24 mouse cellular contexts compared by ENCODE assay signal in genomic region chr14:55193354-55193753, GRCm38 (mm10). TPM values are rescaled to one million over a fixed set of nuclear protein-coding genes. Genes with fewer than 3 reads are reported as not detected.
DNase-seq lines count a peak whose midpoint lies in the region; ATAC-seq lines count a peak whose summit lies in the region.
"Had no signal": no experiment of that assay in that cellular context is flagged by ENCODE, and none has a peak within 500 bp of the region (broad histone marks: within the 10 kb centered on the region; RNA-seq: fewer than 3 reads in every experiment).

No protein-coding gene starts in this region.

- no peaks in the 10 kb centered on the region for H3K36me3 ChIP-seq in liver, embryonic 13.5 days
- H3K36me3 ChIP-seq in liver, embryonic 12.5 days, result no peaks in the 10 kb centered on the region
- no peaks in the 10 kb centered on the region for H3K36me3 ChIP-seq in hindbrain, embryonic 14.5 days (replicated peaks; ENCODE audit: control insufficient read depth, insufficient read depth)
- H3K36me3 ChIP-seq: forebrain, embryonic 10.5 days; heart, embryonic 15.5 days; limb, embryonic 15.5 days had no signal

- no peak for DNase-seq in liver, embryonic 13.5 days
- DNase-seq in thymus, postnatal 0 days (ENCODE audit: low spot score), result peak; percentile 14
- no peak for DNase-seq in thymus, postnatal 36 days
- DNase-seq in hindbrain, embryonic 14.5 days (ENCODE audit: low spot score), result no peak
- DNase-seq in lung, postnatal 4 days, result no peak
- DNase-seq: cerebellum, adult 9-11 months; gastrocnemius, postnatal 25 days; left cerebral cortex, postnatal 4 days had no signal

- H3K27me3 ChIP-seq in liver, embryonic 13.5 days, result peaks cover 7% of the 10 kb centered on the region
- peaks cover 29% of the 10 kb centered on the region for H3K27me3 ChIP-seq in liver, embryonic 12.5 days (replicated peaks)
- H3K27me3 ChIP-seq in hindbrain, embryonic 14.5 days (ENCODE audit: control insufficient read depth, insufficient read depth, low read length), result no peaks in the 10 kb centered on the region
- H3K27me3 ChIP-seq: heart, embryonic 15.5 days had no signal

- H3K9ac ChIP-seq in liver, embryonic 13.5 days, result no peak overlapping the region
- H3K9ac ChIP-seq in liver, embryonic 12.5 days, result no peak overlapping the region
- H3K9ac ChIP-seq in hindbrain, embryonic 14.5 days, result no peak overlapping the region
- H3K9ac ChIP-seq: heart, embryonic 15.5 days; limb, embryonic 15.5 days had no signal

- no peaks in the 10 kb centered on the region for H3K4me1 ChIP-seq in liver, embryonic 13.5 days (replicated peaks)
- no peaks in the 10 kb centered on the region for H3K4me1 ChIP-seq in liver, embryonic 12.5 days
- H3K4me1 ChIP-seq in hindbrain, embryonic 14.5 days (replicated peaks; ENCODE audit: control insufficient read depth, insufficient read depth, low read length), result peaks cover 14% of the 10 kb centered on the region
- H3K4me1 ChIP-seq: heart, embryonic 15.5 days had no signal

- H3K4me3 ChIP-seq in liver, embryonic 13.5 days (replicated peaks), result no peak overlapping the region
- no peak overlapping the region for H3K4me3 ChIP-seq in liver, embryonic 12.5 days
- H3K4me3 ChIP-seq in hindbrain, embryonic 14.5 days (replicated peaks; ENCODE audit: low read length), result no peak overlapping the region
- H3K4me3 ChIP-seq: forebrain, embryonic 10.5 days; heart, embryonic 15.5 days; limb, embryonic 15.5 days had no signal

- no peak for ATAC-seq in liver, embryonic 13.5 days (ENCODE audit: low read depth)
- ATAC-seq in liver, embryonic 12.5 days, result no peak
- peak; percentile 50 for ATAC-seq in hematopoietic stem cell, adult 5-6 weeks (replicated peaks in 1 of 2; ENCODE audit: insufficient read depth in 1 of 2, low FRiP score in 2 of 2, low TSS enrichment in 1 of 2, low read depth in 1 of 2, poor library complexity in 2 of 2, severe bottlenecking in 2 of 2)
- no peak for ATAC-seq in hindbrain, embryonic 14.5 days (ENCODE audit: low FRiP score)
- ATAC-seq: forebrain, embryonic 16.5 days; midbrain, embryonic 16.5 days had no signal

- no peak overlapping the region for H3K27ac ChIP-seq in liver, embryonic 13.5 days
- H3K27ac ChIP-seq in liver, embryonic 12.5 days, result no peak overlapping the region
- H3K27ac ChIP-seq in hindbrain, embryonic 14.5 days, result no peak overlapping the region
- H3K27ac ChIP-seq: forebrain, embryonic 10.5 days; heart, embryonic 15.5 days; limb, embryonic 15.5 days had no signal

- WGBS in liver, embryonic 13.5 days (ENCODE audit: insufficient replicate concordance), result 24% methylated on average over 8 of the region's 8 CpGs
- WGBS in liver, embryonic 12.5 days (ENCODE audit: insufficient replicate concordance), result 31% methylated on average over 8 of the region's 8 CpGs
- 91% methylated on average over 8 of the region's 8 CpGs for WGBS in hindbrain, embryonic 14.5 days

- H3K4me2 ChIP-seq in liver, embryonic 13.5 days, result 0 out of 2 replicates have a peak overlapping the region, but pooled peaks have one; percentile 6
- H3K4me2 ChIP-seq in liver, embryonic 12.5 days, result no peak overlapping the region
- no peak overlapping the region for H3K4me2 ChIP-seq in hindbrain, embryonic 14.5 days (replicated peaks)
- H3K4me2 ChIP-seq: heart, embryonic 15.5 days; limb, embryonic 15.5 days had no signal

- H3K9me3 ChIP-seq in liver, embryonic 13.5 days (replicated peaks), result no peaks in the 10 kb centered on the region
- H3K9me3 ChIP-seq in liver, embryonic 12.5 days (replicated peaks), result no peaks in the 10 kb centered on the region
- H3K9me3 ChIP-seq in hindbrain, embryonic 14.5 days (ENCODE audit: control insufficient read depth, low read length), result no peaks in the 10 kb centered on the region
- H3K9me3 ChIP-seq: forebrain, embryonic 10.5 days; heart, embryonic 15.5 days; limb, embryonic 15.5 days had no signal

RNA-seq across cellular contexts. Expression of gene Dhrs2, which starts 28.5 kb away (rescaled TPM):
- not detected in 2 replicates for polyA plus RNA-seq in liver, embryonic 13.5 days (2015; fragmentation: Nextera tagmentation; extraction: Ambion mirVana)
- not detected in 2 replicates for polyA plus RNA-seq in liver, embryonic 12.5 days (2016; fragmentation: Nextera tagmentation; extraction: Ambion mirVana)
- polyA plus RNA-seq in thymus, postnatal 0 days (2015; fragmentation: Nextera tagmentation; extraction: Ambion mirVana), result 0.26 and 0.69 TPM in 2 replicates
- 1.1 TPM in 1 of 2 replicates, not detected in the other for total RNA-seq in hematopoietic stem cell, adult 5-6 weeks (2017)
- polyA plus RNA-seq in hindbrain, embryonic 14.5 days (2014; fragmentation: Nextera tagmentation; extraction: Ambion mirVana), result 1.4 and 1.8 TPM in 2 replicates
- total RNA-seq: adrenal gland, postnatal 14 days; gastrocnemius, postnatal 25 days; layer of hippocampus, postnatal 14 days; left cerebral cortex, adult 8-10 months; left cerebral cortex, postnatal 4 days; megakaryocyte-erythroid progenitor cell, adult 5-6 weeks; neutrophil, adult 5-6 weeks had no signal
- polyA plus RNA-seq: C2C12; embryonic facial prominence, embryonic 11.5 days; forebrain, embryonic 10.5 days; forebrain, embryonic 16.5 days; heart, embryonic 15.5 days; hindbrain, embryonic 11.5 days; lung, adult 2 months had no signal

Comparison
In these comparisons a context has a peak if more than half of its experiments do, and no peak if none do; other contexts are left out.
1. ATAC-seq: peak in hematopoietic stem cell, adult 5-6 weeks (2 of 2); none in liver, embryonic 13.5 days (single experiment), liver, embryonic 12.5 days (single experiment) and hindbrain, embryonic 14.5 days (single experiment).